Mouse (Mus musculus): ENCODE measurements around the gene Bsg.

- no peak for TF ChIP-seq CTCF (IDR thresholded peaks at IDR 0.05; ENCODE audit: low read depth, low read length)
- no peak for TF ChIP-seq POLR2A (IDR thresholded peaks at IDR 0.05; ENCODE audit: borderline replicate concordance, low read depth, low read length)
These were observed 17.6 kb upstream of the Bsg start for GRCm38 (mm10) chr10:79686691-79687090.

Data from bone marrow macrophage, adult 2 months (primary cell).